Mouse (Mus musculus) intestine, embryonic 16.5 days (tissue): ENCODE measurements around the gene Mgmt. TPM values are rescaled to one million over a fixed set of nuclear protein-coding genes. Genes with fewer than 3 reads are reported as not detected.

Experiments used
- ATAC-seq: fragments of 200-750 bp; cut with Nextera tagmentation; 2 replicates; pipeline ENCODE4 v1.8.0; 2017; ENCODE audit warnings: moderate TSS enrichment, moderate library complexity
- H3K27ac ChIP-seq: fragments of 300-500 bp; sonication (generic); 2 replicates; pipeline ENCODE4 v1.5.1; 2014; ENCODE audit warnings: mild to moderate bottlenecking, low read length
- H3K27me3 ChIP-seq: fragments of 300-500 bp; sonication (generic); replicated peaks from 2 replicates; pipeline ENCODE4 v1.6.1; 2014; ENCODE audit warnings: low read length, control low read depth, mixed read lengths; ENCODE audit not compliant: control insufficient read depth, insufficient read depth
- H3K36me3 ChIP-seq: fragments of 300-500 bp; sonication (generic); 2 replicates; pipeline ENCODE4 v1.6.1; 2014; ENCODE audit warnings: low read length, control low read depth; ENCODE audit not compliant: control insufficient read depth, insufficient read depth
- H3K4me1 ChIP-seq: fragments of 300-500 bp; sonication (generic); 2 replicates; pipeline ENCODE4 v1.6.1; 2014; ENCODE audit warnings: low read length, control low read depth, mixed read lengths; ENCODE audit not compliant: control insufficient read depth, insufficient read depth
- H3K4me2 ChIP-seq: fragments of 300-500 bp; sonication (generic); 2 replicates; pipeline ENCODE4 v1.6.1; 2014; ENCODE audit warnings: low read depth, low read length, control low read depth
- H3K4me3 ChIP-seq: fragments of 300-500 bp; sonication (generic); 2 replicates; pipeline ENCODE4 v1.5.1; 2014; ENCODE audit warnings: mild to moderate bottlenecking, low read length
- H3K9ac ChIP-seq: fragments of 300-500 bp; sonication (generic); 2 replicates; pipeline ENCODE4 v1.6.1; 2014; ENCODE audit warnings: low read depth, low read length
- H3K9me3 ChIP-seq: fragments of 300-500 bp; sonication (generic); 2 replicates; pipeline ENCODE4 v1.6.1; 2016; ENCODE audit warnings: low read length, control low read depth; ENCODE audit not compliant: control insufficient read depth
- WGBS: fragments of 180-500 bp; shearing (Covaris S2); extraction: QIAGEN DNeasy Blood & Tissue Kit; methylation state at CpG from one replicate; pipeline ENCODE4 v1.1.7; 2014; 5-methylcytosine and 5-hydroxymethylcytosine counted together
- polyA plus RNA-seq: library from polyadenylated mRNA; unstranded; fragments of >200 nt; fragmentation: Nextera tagmentation; extraction: Ambion mirVana; gene quantifications from 2 replicates; pipeline ENCODE4 v1.2.1, GENCODE M21; 2015

Gene Mgmt
- polyA plus RNA-seq, 1 experiment from 2014 or later, result 5.9 TPM

DNA sequence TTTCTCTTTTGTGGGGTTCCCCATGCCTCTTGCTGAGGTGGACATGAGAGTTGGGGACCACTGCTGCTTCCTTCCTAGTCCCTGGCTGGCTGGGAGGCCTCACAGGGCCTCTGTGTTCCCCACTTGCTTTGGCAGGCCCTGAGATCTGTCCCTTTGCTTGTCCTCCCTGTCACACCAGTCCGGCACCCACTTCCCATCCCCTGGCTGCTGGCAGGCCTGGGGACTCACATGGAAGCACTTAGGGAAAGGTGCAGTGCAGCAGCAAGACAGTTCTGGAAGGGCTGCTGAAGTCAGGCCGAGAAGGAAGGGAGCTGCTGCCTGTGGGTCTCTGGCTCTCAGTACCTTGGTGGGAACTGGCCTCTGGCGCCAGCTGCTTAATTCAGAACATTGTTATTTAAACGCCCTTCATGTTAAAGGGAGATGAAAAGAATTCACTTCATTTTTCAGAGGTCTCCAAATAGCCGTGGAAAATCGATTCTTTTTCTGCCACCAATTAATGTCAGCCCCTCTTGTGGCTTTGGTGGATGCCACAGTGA lies 53.9 kb downstream of the Mgmt start:
- 75% methylated on average over 6 of the region's 6 CpGs for WGBS
- Histone ChIP-seq H3K9ac (no peak overlapping the region), H3K36me3 (no peaks in the 10 kb centered on the region), H3K4me2 (no peak overlapping the region), H3K27ac (no peak overlapping the region), H3K4me3 (no peak overlapping the region), H3K9me3 (no peaks in the 10 kb centered on the region), H3K27me3 (no peaks in the 10 kb centered on the region), H3K4me1 (peaks cover 14% of the 10 kb centered on the region)
- no peak for ATAC-seq

DNA sequence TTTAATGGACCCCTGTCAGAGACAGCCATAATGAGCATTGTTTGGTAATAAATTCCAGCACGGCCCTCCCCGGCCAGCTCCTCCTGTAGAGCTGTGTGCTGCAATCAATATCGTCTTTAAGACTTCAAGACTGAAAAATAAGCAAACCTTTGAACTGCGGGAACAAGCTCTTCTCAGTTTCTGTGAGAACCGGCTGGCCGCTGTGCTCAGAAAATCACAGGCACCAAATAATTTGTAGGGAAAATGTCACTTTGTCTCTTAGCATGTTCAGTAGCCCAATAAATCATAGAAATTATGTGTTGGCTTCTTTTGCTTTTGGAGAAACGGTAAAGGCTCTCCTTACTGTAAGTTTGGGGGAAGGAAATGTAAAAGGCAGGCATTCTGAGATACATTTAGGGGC lies 58.2 kb downstream of the Mgmt start:
- Histone ChIP-seq H3K36me3 (no peaks in the 10 kb centered on the region), H3K9me3 (no peaks in the 10 kb centered on the region), H3K27ac (no peak overlapping the region), H3K4me2 (peak overlapping the region; percentile 7; the same call in 1 of the 2 replicates), H3K4me3 (no peak overlapping the region), H3K9ac (no peak overlapping the region), H3K4me1 (peaks cover 16% of the 10 kb centered on the region), H3K27me3 (no peaks in the 10 kb centered on the region)
- ATAC-seq, result 0 out of 2 replicates have a peak, but pooled peaks have one; percentile 59
- 14% methylated on average over 7 of the region's 7 CpGs for WGBS

DNA sequence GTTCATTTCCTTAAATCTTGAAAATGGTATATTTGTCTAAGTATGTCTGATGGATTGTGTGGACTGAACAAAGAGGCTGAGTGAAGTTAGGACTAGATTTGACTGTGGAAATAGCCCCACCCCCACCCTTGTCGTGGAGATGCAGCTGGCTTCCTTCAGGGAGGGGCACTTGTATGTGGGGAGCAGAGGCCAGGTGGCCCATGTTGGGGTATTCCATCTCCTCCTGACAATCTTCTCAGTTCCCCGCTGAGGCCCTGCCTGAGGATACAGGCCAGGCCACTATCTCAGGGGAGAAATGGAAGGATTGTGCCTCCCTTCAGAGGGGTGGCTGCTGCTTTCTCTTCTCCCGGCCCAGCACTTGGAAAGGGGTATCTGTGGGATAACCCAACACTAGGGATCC lies 58.8 kb downstream of the Mgmt start:
- Histone ChIP-seq H3K4me1 (peaks cover 16% of the 10 kb centered on the region), H3K27ac (no peak overlapping the region), H3K9me3 (no peaks in the 10 kb centered on the region), H3K36me3 (no peaks in the 10 kb centered on the region), H3K9ac (no peak overlapping the region), H3K4me2 (no peak overlapping the region), H3K27me3 (no peaks in the 10 kb centered on the region), H3K4me3 (no peak overlapping the region)
- ATAC-seq, result peak; percentile 40; the same call in 1 of the 2 replicates
- 26% methylated on average over 3 of the region's 3 CpGs for WGBS

DNA sequence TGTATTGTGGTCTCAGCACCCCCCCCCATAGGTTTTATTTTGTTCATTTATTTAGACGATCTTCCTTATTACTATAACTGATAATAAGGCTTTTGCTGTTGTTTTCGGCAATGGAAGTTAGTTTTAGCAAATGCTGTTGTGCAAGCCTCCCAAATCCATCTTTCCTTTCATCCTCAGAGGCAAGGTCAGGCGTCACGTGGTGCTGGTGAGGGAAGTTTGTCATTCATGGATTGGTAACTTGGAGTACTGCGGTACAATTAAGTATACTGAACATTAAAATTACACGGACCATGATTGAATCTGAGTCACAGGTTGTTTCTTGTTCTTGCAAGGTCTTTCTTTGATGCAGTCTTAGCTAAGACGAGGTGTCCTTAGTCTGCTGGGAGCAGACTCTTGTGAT lies 77.9 kb downstream of the Mgmt start:
- 94% methylated on average over 7 of the region's 7 CpGs for WGBS

DNA sequence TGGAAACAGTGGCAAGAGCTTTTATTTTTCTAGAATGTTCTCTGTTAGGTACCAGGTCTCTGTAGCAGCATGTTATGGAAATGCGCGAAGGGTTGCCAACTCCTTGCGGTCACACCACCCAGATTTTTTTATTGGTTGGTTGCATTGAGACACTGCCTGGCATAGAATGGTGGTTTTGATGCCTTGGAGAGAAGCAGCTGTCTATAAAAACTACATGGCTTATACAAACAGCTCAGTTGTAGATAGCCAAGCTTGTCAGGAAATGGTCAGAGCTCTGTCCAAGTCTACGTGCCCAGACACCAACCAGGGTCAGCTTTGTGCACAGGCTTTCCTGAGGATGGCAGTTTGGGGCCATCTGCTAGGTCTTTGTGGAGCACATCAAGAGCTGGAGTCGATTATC lies 80.6 kb downstream of the Mgmt start:
- no peaks in the 10 kb centered on the region for H3K4me1 ChIP-seq
- no peak for ATAC-seq
- H3K27ac ChIP-seq, result no peak overlapping the region
- no peak overlapping the region for H3K9ac ChIP-seq
- H3K36me3 ChIP-seq, result no peaks in the 10 kb centered on the region
- no peak overlapping the region for H3K4me2 ChIP-seq
- WGBS, result 97% methylated on average over 5 of the region's 5 CpGs
- no peaks in the 10 kb centered on the region for H3K27me3 ChIP-seq
- no peaks in the 10 kb centered on the region for H3K9me3 ChIP-seq
- H3K4me3 ChIP-seq, result no peak overlapping the region

More for the DNA sequence above, 77.9 kb downstream of the Mgmt start:
- H3K36me3 ChIP-seq, result no peaks in the 10 kb centered on the region
- H3K4me2 ChIP-seq, result no peak overlapping the region
- ATAC-seq, result no peak
- H3K27ac ChIP-seq, result no peak overlapping the region
- H3K9me3 ChIP-seq, result no peaks in the 10 kb centered on the region
- H3K27me3 ChIP-seq, result no peaks in the 10 kb centered on the region
- H3K9ac ChIP-seq, result no peak overlapping the region
- no peak overlapping the region for H3K4me3 ChIP-seq
- no peaks in the 10 kb centered on the region for H3K4me1 ChIP-seq

DNA sequence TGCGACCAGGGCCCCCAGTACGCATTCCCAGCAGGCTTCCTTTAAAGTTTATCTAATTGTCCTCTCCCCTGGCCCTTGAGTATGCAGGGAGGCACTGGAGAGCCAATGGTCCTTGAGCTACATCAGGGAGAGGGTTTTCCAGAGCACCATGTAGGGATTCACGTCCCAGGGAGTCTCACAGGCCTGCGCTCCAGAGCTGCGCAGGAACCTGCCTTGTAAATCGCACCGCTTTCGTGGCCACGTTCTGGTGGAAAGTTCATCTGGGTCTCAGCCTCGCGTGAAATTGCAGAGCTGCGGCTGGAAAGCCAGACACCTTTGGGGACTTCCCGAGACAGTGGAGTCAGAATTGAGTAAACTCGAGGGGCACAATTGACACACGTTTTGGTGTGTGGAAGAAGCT lies 103.0 kb downstream of the Mgmt start:
- H3K9ac ChIP-seq, result no peak overlapping the region
- no peak for ATAC-seq
- H3K4me3 ChIP-seq, result no peak overlapping the region
- no peaks in the 10 kb centered on the region for H3K9me3 ChIP-seq
- 87% methylated on average over 15 of the region's 15 CpGs for whole genome bisulfite sequencing
- H3K4me2 ChIP-seq, result no peak overlapping the region
- no peaks in the 10 kb centered on the region for H3K4me1 ChIP-seq
- no peak overlapping the region for H3K27ac ChIP-seq
- H3K27me3 ChIP-seq, result no peaks in the 10 kb centered on the region
- H3K36me3 ChIP-seq, result no peaks in the 10 kb centered on the region

DNA sequence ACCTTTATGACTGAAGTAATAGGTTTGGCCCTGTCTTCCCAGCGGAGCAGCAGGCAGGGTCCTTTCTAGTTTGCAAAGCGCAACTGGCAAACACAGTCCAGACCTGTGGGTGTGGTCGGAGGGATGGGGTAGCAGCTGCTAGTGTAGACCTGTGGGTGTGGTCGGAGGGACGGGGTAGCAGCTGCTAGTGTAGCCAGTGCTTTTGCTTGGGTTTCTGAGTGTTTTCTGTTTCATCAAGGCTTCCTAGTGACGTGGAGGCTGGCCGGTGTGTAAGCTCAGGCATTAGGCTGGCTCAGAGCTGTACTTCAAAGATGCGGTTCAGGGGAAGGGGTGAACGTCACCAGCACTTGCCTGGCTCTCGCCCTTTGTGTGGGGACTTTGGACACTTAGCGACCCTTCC lies 106.3 kb downstream of the Mgmt start:
- Histone ChIP-seq H3K27me3 (no peaks in the 10 kb centered on the region), H3K36me3 (no peaks in the 10 kb centered on the region), H3K9ac (no peak overlapping the region), H3K4me1 (no peaks in the 10 kb centered on the region), H3K27ac (no peak overlapping the region), H3K9me3 (no peaks in the 10 kb centered on the region), H3K4me2 (no peak overlapping the region), H3K4me3 (no peak overlapping the region)
- no peak for ATAC-seq
- WGBS, result 67% methylated on average over 11 of the region's 11 CpGs

DNA sequence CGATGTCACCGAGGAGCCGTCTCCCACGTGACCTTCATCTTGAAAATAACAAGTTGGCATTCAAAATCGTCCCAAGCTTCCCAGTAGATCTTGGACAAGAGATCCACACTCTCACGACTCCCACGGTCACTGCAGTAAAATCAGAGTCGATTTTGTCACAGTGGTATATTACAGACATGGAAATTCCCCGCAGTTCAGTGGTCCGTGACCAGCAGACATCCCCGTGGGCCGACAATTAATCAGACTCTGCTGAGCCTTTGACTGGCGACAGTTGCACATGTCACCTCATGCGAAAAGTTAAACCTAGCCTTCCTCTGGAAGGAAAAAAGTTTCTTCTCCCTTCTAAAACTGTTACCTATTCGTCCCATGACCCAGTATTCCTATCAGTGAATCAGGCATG lies 106.8 kb downstream of the Mgmt start:
- no peaks in the 10 kb centered on the region for H3K9me3 ChIP-seq
- H3K9ac ChIP-seq, result no peak overlapping the region
- H3K36me3 ChIP-seq, result no peaks in the 10 kb centered on the region
- H3K4me2 ChIP-seq, result no peak overlapping the region
- H3K4me1 ChIP-seq, result no peaks in the 10 kb centered on the region
- no peaks in the 10 kb centered on the region for H3K27me3 ChIP-seq
- 86% methylated on average over 15 of the region's 15 CpGs for WGBS
- H3K27ac ChIP-seq, result no peak overlapping the region
- no peak overlapping the region for H3K4me3 ChIP-seq
- ATAC-seq, result no peak

DNA sequence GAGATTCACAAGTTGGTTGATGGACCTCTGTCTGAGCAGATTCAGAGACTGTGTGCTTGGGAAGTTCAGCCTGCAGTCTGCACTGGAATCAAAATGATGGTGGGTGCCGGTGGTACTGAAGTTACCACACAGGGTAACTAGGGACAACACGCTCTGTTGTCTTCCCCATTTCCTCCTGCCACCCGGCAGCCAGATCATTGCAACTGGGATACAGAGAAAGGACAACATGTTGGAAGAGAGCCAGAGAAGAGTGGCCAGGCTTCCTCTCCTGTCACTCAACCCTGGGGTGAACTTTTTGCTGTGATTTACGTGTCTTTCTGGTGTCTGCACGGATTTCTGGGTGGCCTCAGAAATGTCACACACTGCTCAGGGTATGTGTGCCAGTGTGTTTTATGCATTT lies 107.4 kb downstream of the Mgmt start:
- ATAC-seq, result no peak
- H3K27ac ChIP-seq, result no peak overlapping the region
- no peak overlapping the region for H3K9ac ChIP-seq
- no peaks in the 10 kb centered on the region for H3K4me1 ChIP-seq
- H3K36me3 ChIP-seq, result no peaks in the 10 kb centered on the region
- WGBS, result 48% methylated on average over 5 of the region's 5 CpGs
- H3K4me2 ChIP-seq, result no peak overlapping the region
- H3K27me3 ChIP-seq, result no peaks in the 10 kb centered on the region
- no peak overlapping the region for H3K4me3 ChIP-seq
- H3K9me3 ChIP-seq, result no peaks in the 10 kb centered on the region

DNA sequence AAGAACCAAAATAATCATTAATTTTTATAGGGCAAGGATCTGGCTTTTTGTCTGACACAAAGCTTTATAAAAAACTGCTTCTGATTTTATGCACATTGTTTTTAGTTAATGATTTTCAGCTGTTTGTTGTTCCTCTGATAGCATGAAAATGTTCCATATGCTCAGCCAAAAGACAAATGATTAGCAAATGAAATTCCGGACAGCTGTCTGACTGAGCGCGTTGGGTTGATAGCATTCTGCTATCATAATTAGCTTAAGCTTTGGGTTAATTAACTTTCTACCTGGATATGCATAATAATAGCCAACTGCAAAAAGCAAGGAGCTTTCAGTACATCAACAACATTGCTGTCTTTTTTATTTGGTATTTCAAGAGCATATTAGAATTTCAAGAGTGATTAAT lies 108.0 kb downstream of the Mgmt start:
- no peak for ATAC-seq
- no peaks in the 10 kb centered on the region for H3K4me1 ChIP-seq
- WGBS, result 71% methylated on average over 3 of the region's 3 CpGs

More for the DNA sequence above, 108.0 kb downstream of the Mgmt start:
- H3K4me2 ChIP-seq, result no peak overlapping the region
- H3K27me3 ChIP-seq, result no peaks in the 10 kb centered on the region
- no peaks in the 10 kb centered on the region for H3K36me3 ChIP-seq
- H3K9ac ChIP-seq, result no peak overlapping the region
- H3K27ac ChIP-seq, result no peak overlapping the region
- H3K4me3 ChIP-seq, result no peak overlapping the region
- no peaks in the 10 kb centered on the region for H3K9me3 ChIP-seq
